Mouse (Mus musculus): ENCODE data around the gene Cnnm2.

GRCm38 (mm10) chr19:46862556-46862955 lies 101.2 kb downstream of the Cnnm2 start:
- TF ChIP-seq POLR2A (IDR thresholded peaks at IDR 0.05; ENCODE audit: borderline replicate concordance, extremely low read depth, insufficient read depth, insufficient read length, poor library complexity, severe bottlenecking) = no peak
- TF ChIP-seq CTCF (IDR thresholded peaks at IDR 0.05; ENCODE audit: borderline replicate concordance, extremely low read depth, insufficient read depth, insufficient read length) = no peak
